Mouse (Mus musculus): ENCODE results near the gene Gm20696. TPM values are rescaled to one million over a fixed set of nuclear protein-coding genes. Genes with fewer than 3 reads are reported as not detected.

Gm20696 gene
- polyA plus RNA-seq, 1 experiment from 2014 or later, result 1.4 TPM

DNA sequence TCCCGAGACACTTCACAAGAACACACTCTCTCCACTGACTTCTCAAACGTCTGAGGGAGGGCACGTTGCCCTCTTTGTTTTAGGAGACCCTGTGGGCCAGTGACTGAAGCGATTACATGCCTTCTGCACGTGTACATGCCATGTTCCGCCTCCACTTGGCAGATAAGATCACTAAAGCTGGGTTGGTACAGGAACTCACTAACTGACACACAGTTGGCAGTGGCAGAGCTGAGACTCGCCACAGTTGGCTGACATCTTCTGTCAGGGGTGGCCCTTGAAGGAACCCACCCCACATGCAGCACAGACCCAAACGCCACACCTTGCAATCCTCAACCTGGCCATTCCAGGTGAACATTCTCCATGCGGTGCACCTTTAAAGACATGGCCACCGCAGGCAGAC, 8.0 kb downstream of the Gm20696 start:
- no peak for TF ChIP-seq CTCF (IDR thresholded peaks at IDR 0.05; ENCODE audit: low read depth)
- Histone ChIP-seq H3K27ac (replicated peaks) (no peak overlapping the region), H3K27me3 (ENCODE audit: control insufficient read depth, insufficient read depth, low read length) (no peaks in the 10 kb centered on the region), H3K9ac (ENCODE audit: low read length) (no peak overlapping the region), H3K4me2 (replicated peaks; ENCODE audit: low read depth) (no peak overlapping the region), H3K9me3 (ENCODE audit: control insufficient read depth, low read length) (no peaks in the 10 kb centered on the region), H3K4me1 (replicated peaks; ENCODE audit: control insufficient read depth, insufficient read depth) (no peaks in the 10 kb centered on the region), H3K4me3 (ENCODE audit: low read depth, low read length) (no peak overlapping the region), H3K36me3 (ENCODE audit: control insufficient read depth, insufficient read depth, low read length) (no peaks in the 10 kb centered on the region)
- DNase-seq (ENCODE audit: low spot score), result no peak
- no peak for ATAC-seq (ENCODE audit: low FRiP score, low TSS enrichment)
- 82% methylated on average over 10 of the region's 10 CpGs for WGBS

- Histone ChIP-seq H3K36me3 (ENCODE audit: control insufficient read depth, insufficient read depth, low read length) (0 out of 2 replicates have a peak, but pooled peaks cover 3% of the 10 kb centered on the region), H3K9ac (ENCODE audit: low read length) (no peak overlapping the region), H3K27me3 (ENCODE audit: control insufficient read depth, insufficient read depth, low read length) (no peaks in the 10 kb centered on the region), H3K4me3 (ENCODE audit: low read depth, low read length) (no peak overlapping the region), H3K4me1 (replicated peaks; ENCODE audit: control insufficient read depth, insufficient read depth) (no peaks in the 10 kb centered on the region), H3K9me3 (ENCODE audit: control insufficient read depth, low read length) (no peaks in the 10 kb centered on the region), H3K4me2 (replicated peaks; ENCODE audit: low read depth) (no peak overlapping the region), H3K27ac (replicated peaks) (no peak overlapping the region)
- DNase-seq (ENCODE audit: low spot score) (no peak), ATAC-seq (ENCODE audit: low FRiP score, low TSS enrichment) (no peak)
- 92% methylated on average over 2 of the region's 2 CpGs for WGBS
- no peak for TF ChIP-seq CTCF (IDR thresholded peaks at IDR 0.05; ENCODE audit: low read depth)
Observed at GRCm38 (mm10) chr6:99656088-99656487, 10.5 kb downstream of the Gm20696 start.

DNA sequence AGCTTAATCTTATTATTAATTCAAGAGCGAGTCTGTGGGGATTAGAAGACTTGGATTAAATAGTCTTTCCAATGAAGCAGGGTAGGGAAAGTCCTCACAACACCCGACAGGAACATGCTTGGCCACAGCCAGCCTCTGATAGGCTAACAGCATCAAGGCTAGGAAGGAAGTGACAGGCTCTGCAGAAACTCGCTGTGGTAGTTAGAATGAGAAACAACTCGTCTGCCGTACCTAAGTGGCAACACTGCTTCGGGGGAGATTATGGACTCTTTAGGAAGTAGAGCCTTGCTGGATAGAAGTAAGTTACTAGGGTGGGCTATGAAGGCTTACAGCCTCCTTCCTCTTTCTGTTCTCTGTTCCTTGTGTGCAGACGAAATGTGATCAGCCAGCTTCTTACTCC, 11.1 kb downstream of the Gm20696 start:
- DNase-seq (ENCODE audit: low spot score) (no peak), ATAC-seq (ENCODE audit: low FRiP score, low TSS enrichment) (no peak)
- no peaks in the 10 kb centered on the region for H3K9me3 ChIP-seq (ENCODE audit: control insufficient read depth, low read length)
- H3K27me3 ChIP-seq (ENCODE audit: control insufficient read depth, insufficient read depth, low read length), result no peaks in the 10 kb centered on the region
- 0 out of 2 replicates have a peak, but pooled peaks cover 3% of the 10 kb centered on the region for H3K36me3 ChIP-seq (ENCODE audit: control insufficient read depth, insufficient read depth, low read length)
- no peak overlapping the region for H3K4me2 ChIP-seq (replicated peaks; ENCODE audit: low read depth)
- WGBS, result 58% methylated on average over 7 of the region's 7 CpGs
- no peak overlapping the region for H3K9ac ChIP-seq (ENCODE audit: low read length)
- no peak overlapping the region for H3K27ac ChIP-seq (replicated peaks)
- H3K4me3 ChIP-seq (ENCODE audit: low read depth, low read length), result no peak overlapping the region
- H3K4me1 ChIP-seq (replicated peaks; ENCODE audit: control insufficient read depth, insufficient read depth), result no peaks in the 10 kb centered on the region
- TF ChIP-seq EP300 (optimal IDR thresholded peaks at IDR 0.05) (no peak), CTCF (IDR thresholded peaks at IDR 0.05; ENCODE audit: low read depth) (no peak)

DNA sequence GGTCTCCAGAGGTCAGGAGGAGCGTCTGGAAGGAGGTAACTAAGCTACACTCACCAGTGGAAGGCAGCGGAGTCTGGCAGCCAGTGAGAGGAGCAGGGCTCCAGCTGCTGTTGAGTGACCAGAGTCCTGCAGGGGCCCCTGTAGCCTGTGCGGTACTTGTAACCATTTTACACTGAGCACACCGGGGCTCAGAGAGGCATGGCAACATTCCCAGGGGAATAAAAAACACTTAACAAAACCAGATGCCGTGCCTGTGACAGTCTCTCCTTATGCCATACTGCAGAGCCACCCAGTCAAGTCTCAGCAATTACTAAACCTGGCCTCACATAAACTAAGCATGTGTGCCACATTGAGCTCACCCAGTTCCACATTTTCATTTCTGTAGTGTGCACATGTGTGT, 12.3 kb downstream of the Gm20696 start:
- Histone ChIP-seq H3K9me3 (ENCODE audit: control insufficient read depth, low read length) (no peaks in the 10 kb centered on the region), H3K36me3 (ENCODE audit: control insufficient read depth, insufficient read depth, low read length) (0 out of 2 replicates have a peak, but pooled peaks cover 3% of the 10 kb centered on the region), H3K4me2 (replicated peaks; ENCODE audit: low read depth) (no peak overlapping the region), H3K27me3 (ENCODE audit: control insufficient read depth, insufficient read depth, low read length) (no peaks in the 10 kb centered on the region), H3K4me3 (ENCODE audit: low read depth, low read length) (no peak overlapping the region), H3K9ac (ENCODE audit: low read length) (no peak overlapping the region), H3K4me1 (replicated peaks; ENCODE audit: control insufficient read depth, insufficient read depth) (no peaks in the 10 kb centered on the region), H3K27ac (replicated peaks) (no peak overlapping the region)
- TF ChIP-seq EP300 (optimal IDR thresholded peaks at IDR 0.05) (no peak), CTCF (IDR thresholded peaks at IDR 0.05; ENCODE audit: low read depth) (no peak)
- 54% methylated on average over 5 of the region's 5 CpGs for WGBS
- no peak for DNase-seq (ENCODE audit: low spot score)
- ATAC-seq (ENCODE audit: low FRiP score, low TSS enrichment), result no peak

GRCm38 (mm10) chr6:99652341-99652740, 14.3 kb downstream of the Gm20696 start:
- H3K4me1 ChIP-seq (replicated peaks; ENCODE audit: control insufficient read depth, insufficient read depth), result no peaks in the 10 kb centered on the region
- H3K4me2 ChIP-seq (replicated peaks; ENCODE audit: low read depth), result no peak overlapping the region
- DNase-seq (ENCODE audit: low spot score) (no peak), ATAC-seq (ENCODE audit: low FRiP score, low TSS enrichment) (no peak)
- H3K27me3 ChIP-seq (ENCODE audit: control insufficient read depth, insufficient read depth, low read length), result no peaks in the 10 kb centered on the region
- 77% methylated on average over 2 of the region's 2 CpGs for WGBS
- 0 out of 2 replicates have a peak, but pooled peaks cover 3% of the 10 kb centered on the region for H3K36me3 ChIP-seq (ENCODE audit: control insufficient read depth, insufficient read depth, low read length)
- H3K9me3 ChIP-seq (ENCODE audit: control insufficient read depth, low read length), result no peaks in the 10 kb centered on the region
- no peak overlapping the region for H3K4me3 ChIP-seq (ENCODE audit: low read depth, low read length)
- TF ChIP-seq EP300 (optimal IDR thresholded peaks at IDR 0.05), result no peak
- TF ChIP-seq CTCF (IDR thresholded peaks at IDR 0.05; ENCODE audit: low read depth), result peak; percentile 65
- H3K27ac ChIP-seq (replicated peaks), result no peak overlapping the region
- no peak overlapping the region for H3K9ac ChIP-seq (ENCODE audit: low read length)

GRCm38 (mm10) chr6:99649307-99649706, 17.3 kb downstream of the Gm20696 start:
- ATAC-seq (ENCODE audit: low FRiP score, low TSS enrichment), result no peak
- Histone ChIP-seq H3K4me1 (replicated peaks; ENCODE audit: control insufficient read depth, insufficient read depth) (no peaks in the 10 kb centered on the region; the same call in 1 of the 2 replicates), H3K36me3 (ENCODE audit: control insufficient read depth, insufficient read depth, low read length) (0 out of 2 replicates have a peak, but pooled peaks cover 3% of the 10 kb centered on the region), H3K4me2 (replicated peaks; ENCODE audit: low read depth) (no peak overlapping the region), H3K9me3 (ENCODE audit: control insufficient read depth, low read length) (no peaks in the 10 kb centered on the region), H3K9ac (ENCODE audit: low read length) (no peak overlapping the region), H3K27me3 (ENCODE audit: control insufficient read depth, insufficient read depth, low read length) (no peaks in the 10 kb centered on the region), H3K4me3 (ENCODE audit: low read depth, low read length) (no peak overlapping the region), H3K27ac (replicated peaks) (no peak overlapping the region)
- TF ChIP-seq EP300 (optimal IDR thresholded peaks at IDR 0.05) (no peak), CTCF (IDR thresholded peaks at IDR 0.05; ENCODE audit: low read depth) (no peak)
- WGBS, result 55% methylated on average over 2 of the region's 2 CpGs
- no peak for DNase-seq (ENCODE audit: low spot score)
